Mouse (Mus musculus) limb, embryonic 14.5 days (tissue): ENCODE measurements at regions not wholly inside any gene's neighbourhood (a gene's known extent, or its start where the extent isn't known, plus 50 kb on each side); places are given as distances from the start of the nearest gene placed in this dataset.

Experiments
- ATAC-seq: fragments of 200-750 bp; cut with Nextera tagmentation; 2 replicates; pipeline ENCODE4 v1.8.0; 2017; ENCODE audit warnings: low read depth, moderate number of reproducible peaks, moderate TSS enrichment; ENCODE audit not compliant: low FRiP score
- DNase-seq: peaks from one replicate; pipeline ENCODE4 v3.0.0-alpha.2; 2015; ENCODE audit warnings: low spot score
- H3K27ac ChIP-seq: fragments of 300-500 bp; sonication (generic); replicated peaks from 2 replicates; pipeline ENCODE4 v1.5.1; 2014; ENCODE audit warnings: low read depth, mild to moderate bottlenecking, low read length, moderate library complexity, mixed read lengths
- H3K27me3 ChIP-seq: fragments of 300-500 bp; sonication (generic); 2 replicates; pipeline ENCODE4 v1.6.1; 2014; ENCODE audit warnings: low read length, mixed read lengths; ENCODE audit not compliant: control insufficient read depth, insufficient read depth
- H3K36me3 ChIP-seq: fragments of 300-500 bp; sonication (generic); 2 replicates; pipeline ENCODE4 v1.6.1; 2014; ENCODE audit warnings: mild to moderate bottlenecking, low read length, moderate library complexity, mixed read lengths; ENCODE audit not compliant: control insufficient read depth, insufficient read depth
- H3K4me1 ChIP-seq: fragments of 300-500 bp; sonication (generic); 2 replicates; pipeline ENCODE4 v1.6.1; 2014; ENCODE audit warnings: antibody characterized with exemption, low read length, mixed read lengths; ENCODE audit not compliant: control insufficient read depth, insufficient read depth
- H3K4me2 ChIP-seq: fragments of 300-500 bp; sonication (generic); replicated peaks from 2 replicates; pipeline ENCODE4 v1.6.1; 2014; ENCODE audit warnings: low read depth, mild to moderate bottlenecking, low read length, moderate library complexity; ENCODE audit not compliant: severe bottlenecking
- H3K4me3 ChIP-seq: fragments of 300-500 bp; sonication (generic); replicated peaks from 2 replicates; pipeline ENCODE4 v1.5.1; 2014; ENCODE audit warnings: low read length
- H3K9ac ChIP-seq: fragments of 300-500 bp; sonication (generic); 2 replicates; pipeline ENCODE4 v1.6.1; 2014; ENCODE audit warnings: mild to moderate bottlenecking, low read depth, low read length, moderate library complexity; ENCODE audit not compliant: severe bottlenecking
- H3K9me3 ChIP-seq: fragments of 300-500 bp; sonication (generic); 2 replicates; pipeline ENCODE4 v1.6.1; 2016; ENCODE audit warnings: low read length; ENCODE audit not compliant: control insufficient read depth
- POLR2A ChIP-seq: fragments of 200-500 bp; IDR thresholded peaks from 2 replicates; pipeline ENCODE4 v1.8.0; 2012; ENCODE audit warnings: inconsistent platforms, mild to moderate bottlenecking, moderate library complexity, borderline replicate concordance; ENCODE audit not compliant: insufficient read depth, insufficient read length; ENCODE audit errors: extremely low read depth
- WGBS: fragments of 180-500 bp; shearing (Covaris S2); extraction: QIAGEN DNeasy Blood & Tissue Kit; methylation state at CpG from one replicate; pipeline ENCODE4 v1.1.7; 2014; 5-methylcytosine and 5-hydroxymethylcytosine counted together

GRCm38 (mm10) chr5:106557733-106558132 lies 51.2 kb upstream of the Gm17304 start:
- Histone ChIP-seq H3K4me2 (no peak overlapping the region), H3K27ac (no peak overlapping the region), H3K27me3 (peaks cover 68% of the 10 kb centered on the region), H3K36me3 (no peaks in the 10 kb centered on the region), H3K9me3 (no peaks in the 10 kb centered on the region), H3K4me1 (peaks cover 6% of the 10 kb centered on the region; the same call in 1 of the 2 replicates), H3K9ac (no peak overlapping the region), H3K4me3 (no peak overlapping the region)
- no peak for DNase-seq
- 10% methylated on average over 11 of the region's 11 CpGs for WGBS
- TF ChIP-seq POLR2A = no peak
- no peak for ATAC-seq

- no peak for DNase-seq
- TF ChIP-seq POLR2A = no peak
- WGBS = 75% methylated on average over 6 of the region's 6 CpGs
- H3K9me3 ChIP-seq = no peaks in the 10 kb centered on the region
- no peak overlapping the region for H3K27ac ChIP-seq
- H3K4me2 ChIP-seq = no peak overlapping the region
- H3K36me3 ChIP-seq = no peaks in the 10 kb centered on the region
- H3K27me3 ChIP-seq = no peaks in the 10 kb centered on the region
- H3K4me1 ChIP-seq = no peaks in the 10 kb centered on the region
- no peak overlapping the region for H3K9ac ChIP-seq
- no peak for ATAC-seq
- no peak overlapping the region for H3K4me3 ChIP-seq
Measured at GRCm38 (mm10) chr5:106539286-106539685, 69.6 kb upstream of the Gm17304 start.

- Histone ChIP-seq H3K9ac (no peak overlapping the region), H3K4me1 (no peaks in the 10 kb centered on the region), H3K9me3 (no peaks in the 10 kb centered on the region), H3K4me3 (no peak overlapping the region), H3K27me3 (no peaks in the 10 kb centered on the region), H3K4me2 (no peak overlapping the region), H3K27ac (no peak overlapping the region), H3K36me3 (no peaks in the 10 kb centered on the region)
- DNase-seq (no peak), ATAC-seq (no peak)
- WGBS = 46% methylated on average over 6 of the region's 6 CpGs
- no peak for TF ChIP-seq POLR2A
Measured at GRCm38 (mm10) chr5:106537153-106537552, 71.7 kb upstream of the Gm17304 start.

- H3K27ac ChIP-seq = no peak overlapping the region
- no peaks in the 10 kb centered on the region for H3K27me3 ChIP-seq
- ATAC-seq (no peak), DNase-seq (no peak)
- H3K36me3 ChIP-seq = no peaks in the 10 kb centered on the region
- H3K9ac ChIP-seq = no peak overlapping the region
- no peak overlapping the region for H3K4me3 ChIP-seq
- no peak for TF ChIP-seq POLR2A
- no peaks in the 10 kb centered on the region for H3K9me3 ChIP-seq
- H3K4me1 ChIP-seq = no peaks in the 10 kb centered on the region
- no peak overlapping the region for H3K4me2 ChIP-seq
- 76% methylated on average over 5 of the region's 5 CpGs for WGBS
Measured at GRCm38 (mm10) chr5:106536068-106536467, 72.8 kb upstream of the Gm17304 start.

GRCm38 (mm10) chr5:106528811-106529210 lies 70.8 kb upstream of the Barhl2 start:
- 86% methylated on average over 8 of the region's 8 CpGs for WGBS
- Histone ChIP-seq H3K36me3 (no peaks in the 10 kb centered on the region), H3K4me1 (no peaks in the 10 kb centered on the region), H3K9ac (no peak overlapping the region), H3K9me3 (no peaks in the 10 kb centered on the region), H3K4me3 (no peak overlapping the region), H3K27me3 (no peaks in the 10 kb centered on the region), H3K27ac (no peak overlapping the region), H3K4me2 (no peak overlapping the region)
- no peak for DNase-seq
- no peak for TF ChIP-seq POLR2A
- ATAC-seq = no peak
